Mouse (Mus musculus) stomach, embryonic 14.5 days (tissue): ENCODE measurements around the gene Garnl3. TPM values are rescaled to one million over a fixed set of nuclear protein-coding genes. Genes with fewer than 3 reads are reported as not detected.

ENCODE experiments used
- ATAC-seq: fragments of 200-750 bp; cut with Nextera tagmentation; 2 replicates; pipeline ENCODE4 v1.8.0; 2017; ENCODE audit warnings: low read depth, moderate TSS enrichment; ENCODE audit not compliant: insufficient number of reproducible peaks, insufficient read depth, low FRiP score
- H3K27ac ChIP-seq: fragments of 300-500 bp; sonication (generic); 2 replicates; pipeline ENCODE4 v1.5.1; 2014; ENCODE audit warnings: mild to moderate bottlenecking, low read length, moderate library complexity, mixed read lengths
- H3K27me3 ChIP-seq: fragments of 300-500 bp; sonication (generic); 2 replicates; pipeline ENCODE4 v1.6.1; 2014; ENCODE audit warnings: low read length, control low read depth, mixed read lengths; ENCODE audit not compliant: control insufficient read depth, insufficient read depth
- H3K36me3 ChIP-seq: fragments of 300-500 bp; sonication (generic); 2 replicates; pipeline ENCODE4 v1.6.1; 2014; ENCODE audit warnings: mild to moderate bottlenecking, control low read depth, low read length, moderate library complexity, mixed read lengths; ENCODE audit not compliant: control insufficient read depth, insufficient read depth
- H3K4me1 ChIP-seq: fragments of 300-500 bp; sonication (generic); 2 replicates; pipeline ENCODE4 v1.6.1; 2014; ENCODE audit warnings: low read length, control low read depth, mixed read lengths; ENCODE audit not compliant: control insufficient read depth, insufficient read depth
- H3K4me2 ChIP-seq: fragments of 300-500 bp; sonication (generic); replicated peaks from 2 replicates; pipeline ENCODE4 v1.6.1; 2014; ENCODE audit warnings: low read depth, low read length, control low read depth
- H3K4me3 ChIP-seq: fragments of 300-500 bp; sonication (generic); 2 replicates; pipeline ENCODE4 v1.5.1; 2014; ENCODE audit warnings: low read depth, low read length, control low read depth
- H3K9ac ChIP-seq: fragments of 300-500 bp; sonication (generic); replicated peaks from 2 replicates; pipeline ENCODE4 v1.6.1; 2014; ENCODE audit warnings: low read depth, mild to moderate bottlenecking, control low read depth, low read length, moderate library complexity, mixed read lengths
- H3K9me3 ChIP-seq: fragments of 300-500 bp; sonication (generic); 2 replicates; pipeline ENCODE4 v1.6.1; 2016; ENCODE audit warnings: low read depth, low read length, control low read depth; ENCODE audit not compliant: control insufficient read depth
- WGBS: fragments of 180-500 bp; shearing (Covaris S2); extraction: QIAGEN DNeasy Blood & Tissue Kit; methylation state at CpG from one replicate; pipeline ENCODE4 v1.1.7; 2014; 5-methylcytosine and 5-hydroxymethylcytosine counted together
- polyA plus RNA-seq: library from polyadenylated mRNA; unstranded; fragments of >200 nt; fragmentation: Nextera tagmentation; extraction: Ambion mirVana; gene quantifications from 2 replicates; pipeline ENCODE4 v1.2.1, GENCODE M21; 2014

Gene Garnl3
- polyA plus RNA-seq, 1 experiment from 2014 or later, result 22.0 TPM

GRCm38 (mm10) chr2:33138491-33138890, 7.0 kb upstream of the Garnl3 start:
- ATAC-seq, result no peak

GRCm38 (mm10) chr2:33137731-33138130, 6.3 kb upstream of the Garnl3 start:
- H3K27me3 ChIP-seq, result no peaks in the 10 kb centered on the region
- H3K9ac ChIP-seq, result no peak overlapping the region
- no peaks in the 10 kb centered on the region for H3K36me3 ChIP-seq
- no peak overlapping the region for H3K27ac ChIP-seq
- H3K4me1 ChIP-seq, result no peaks in the 10 kb centered on the region
- no peaks in the 10 kb centered on the region for H3K9me3 ChIP-seq
- no peak for ATAC-seq
- 85% methylated on average over 4 of the region's 4 CpGs for WGBS
- no peak overlapping the region for H3K4me2 ChIP-seq
- H3K4me3 ChIP-seq, result no peak overlapping the region

More at GRCm38 (mm10) chr2:33138491-33138890, 7.0 kb upstream of the Garnl3 start:
- Histone ChIP-seq H3K4me3 (no peak overlapping the region), H3K4me2 (no peak overlapping the region), H3K9me3 (no peaks in the 10 kb centered on the region), H3K4me1 (no peaks in the 10 kb centered on the region), H3K27ac (no peak overlapping the region), H3K36me3 (no peaks in the 10 kb centered on the region), H3K9ac (no peak overlapping the region), H3K27me3 (no peaks in the 10 kb centered on the region)
- 86% methylated on average over 2 of the region's 2 CpGs for WGBS

GRCm38 (mm10) chr2:33137244-33137643, 5.8 kb upstream of the Garnl3 start:
- Histone ChIP-seq H3K27me3 (no peaks in the 10 kb centered on the region), H3K9ac (no peak overlapping the region), H3K9me3 (no peaks in the 10 kb centered on the region), H3K4me2 (no peak overlapping the region), H3K36me3 (no peaks in the 10 kb centered on the region), H3K4me1 (no peaks in the 10 kb centered on the region), H3K27ac (no peak overlapping the region), H3K4me3 (no peak overlapping the region)
- no peak for ATAC-seq
- 84% methylated on average over 9 of the region's 9 CpGs for WGBS

- no peak overlapping the region for H3K27ac ChIP-seq
- no peak overlapping the region for H3K4me2 ChIP-seq
- 92% methylated on average over 6 of the region's 6 CpGs for whole genome bisulfite sequencing
- no peaks in the 10 kb centered on the region for H3K9me3 ChIP-seq
- H3K4me3 ChIP-seq, result no peak overlapping the region
- no peaks in the 10 kb centered on the region for H3K36me3 ChIP-seq
- H3K4me1 ChIP-seq, result 0 out of 2 replicates have a peak, but pooled peaks cover 4% of the 10 kb centered on the region
- ATAC-seq, result no peak
- no peak overlapping the region for H3K9ac ChIP-seq
- H3K27me3 ChIP-seq, result peaks cover 4% of the 10 kb centered on the region; the same call in 1 of the 2 replicates
Measured at GRCm38 (mm10) chr2:33136366-33136765, 4.9 kb upstream of the Garnl3 start.

GRCm38 (mm10) chr2:33134766-33135490, 3.5 kb upstream of the Garnl3 start:
- H3K9ac ChIP-seq, result no peak overlapping the region
- 73% methylated on average over 7 of the region's 7 CpGs for WGBS
- no peak for ATAC-seq
- H3K27me3 ChIP-seq, result peaks cover 4% of the 10 kb centered on the region; the same call in 1 of the 2 replicates
- no peaks in the 10 kb centered on the region for H3K36me3 ChIP-seq
- no peak overlapping the region for H3K4me3 ChIP-seq
- H3K9me3 ChIP-seq, result no peaks in the 10 kb centered on the region
- 0 out of 2 replicates have a peak, but pooled peaks cover 5% of the 10 kb centered on the region for H3K4me1 ChIP-seq
- no peak overlapping the region for H3K4me2 ChIP-seq
- H3K27ac ChIP-seq, result no peak overlapping the region

- no peak overlapping the region for H3K27ac ChIP-seq
- 8% methylated on average over 7 of the region's 7 CpGs for WGBS
- H3K27me3 ChIP-seq, result peaks cover 4% of the 10 kb centered on the region; the same call in 1 of the 2 replicates
- no peak overlapping the region for H3K9ac ChIP-seq
- H3K4me1 ChIP-seq, result peaks cover 9% of the 10 kb centered on the region; the same call in 1 of the 2 replicates
- no peak for ATAC-seq
- no peaks in the 10 kb centered on the region for H3K9me3 ChIP-seq
- H3K4me3 ChIP-seq, result no peak overlapping the region
- H3K36me3 ChIP-seq, result no peaks in the 10 kb centered on the region
- H3K4me2 ChIP-seq, result no peak overlapping the region
Measured at GRCm38 (mm10) chr2:33132306-33132705, 852 bp upstream of the Garnl3 start.

- peaks cover 4% of the 10 kb centered on the region; the same call in 1 of the 2 replicates for H3K27me3 ChIP-seq
- under 1% methylated on average over 55 of the region's 55 CpGs for WGBS
- H3K36me3 ChIP-seq, result no peaks in the 10 kb centered on the region
- peak overlapping the region; percentile 98 for H3K4me2 ChIP-seq
- H3K9me3 ChIP-seq, result no peaks in the 10 kb centered on the region
- H3K27ac ChIP-seq, result peak overlapping the region; percentile 33; the same call in 1 of the 2 replicates
- peak overlapping the region; percentile 75 for H3K4me3 ChIP-seq
- peak overlapping the region; percentile 60 for H3K9ac ChIP-seq
- H3K4me1 ChIP-seq, result peaks cover 9% of the 10 kb centered on the region; the same call in 1 of the 2 replicates
- ATAC-seq, result peak; percentile 93
Measured at GRCm38 (mm10) chr2:33130526-33131483, 649 bp downstream of the Garnl3 start.

GRCm38 (mm10) chr2:33130141-33130525, 1.3 kb downstream of the Garnl3 start:
- H3K4me3 ChIP-seq, result peak overlapping the region; percentile 75
- peak overlapping the region; percentile 98 for H3K4me2 ChIP-seq
- H3K27me3 ChIP-seq, result peaks cover 4% of the 10 kb centered on the region; the same call in 1 of the 2 replicates
- no peak for ATAC-seq
- H3K36me3 ChIP-seq, result no peaks in the 10 kb centered on the region
- no peaks in the 10 kb centered on the region for H3K9me3 ChIP-seq
- H3K4me1 ChIP-seq, result peaks cover 9% of the 10 kb centered on the region; the same call in 1 of the 2 replicates
- peak overlapping the region; percentile 60 for H3K9ac ChIP-seq
- WGBS, result 0% methylated on average over 33 of the region's 33 CpGs
- 0 out of 2 replicates have a peak overlapping the region, but pooled peaks have one; percentile 33 for H3K27ac ChIP-seq
